Mouse (Mus musculus) lung, embryonic 15.5 days (tissue): ENCODE measurements around the gene Arhgap23. TPM values are rescaled to one million over a fixed set of nuclear protein-coding genes. Genes with fewer than 3 reads are reported as not detected.

Experiments
- ATAC-seq: fragments of 200-750 bp; cut with Nextera tagmentation; 2 replicates; pipeline ENCODE4 v1.8.0; 2017; ENCODE audit warnings: moderate number of reproducible peaks, borderline replicate concordance; ENCODE audit not compliant: low FRiP score, low TSS enrichment; ENCODE audit errors: extremely low read depth
- H3K27ac ChIP-seq: fragments of 300-500 bp; sonication (generic); 2 replicates; pipeline ENCODE4 v1.5.1; 2015; ENCODE audit warnings: moderate library complexity, mild to moderate bottlenecking, inconsistent platforms
- H3K27me3 ChIP-seq: fragments of 300-500 bp; sonication (generic); 2 replicates; pipeline ENCODE4 v1.6.1; 2015; ENCODE audit warnings: inconsistent platforms
- H3K36me3 ChIP-seq: fragments of 300-500 bp; sonication (generic); 2 replicates; pipeline ENCODE4 v1.6.1; 2015; ENCODE audit warnings: inconsistent platforms
- H3K4me1 ChIP-seq: fragments of 300-500 bp; sonication (generic); 2 replicates; pipeline ENCODE4 v1.6.1; 2015; ENCODE audit warnings: inconsistent platforms
- H3K4me2 ChIP-seq: fragments of 300-500 bp; sonication (generic); 2 replicates; pipeline ENCODE4 v1.6.1; 2015; ENCODE audit warnings: inconsistent platforms, mild to moderate bottlenecking, moderate library complexity
- H3K4me3 ChIP-seq: fragments of 300-500 bp; sonication (generic); 2 replicates; pipeline ENCODE4 v1.5.1; 2015; ENCODE audit warnings: mild to moderate bottlenecking, inconsistent platforms
- H3K9ac ChIP-seq: fragments of 300-500 bp; sonication (generic); 2 replicates; pipeline ENCODE4 v1.6.1; 2015; ENCODE audit warnings: inconsistent platforms
- H3K9me3 ChIP-seq: fragments of 300-500 bp; sonication (generic); 2 replicates; pipeline ENCODE4 v1.6.1; 2016; ENCODE audit warnings: inconsistent platforms
- WGBS: fragments of 180-500 bp; shearing (Covaris S2); methylation state at CpG from one replicate; pipeline ENCODE4 v1.1.7; 2015; 5-methylcytosine and 5-hydroxymethylcytosine counted together
- polyA plus RNA-seq: library from polyadenylated mRNA; unstranded; fragments of >200 nt; fragmentation: Nextera tagmentation; extraction: Ambion mirVana; gene quantifications from 2 replicates; pipeline ENCODE4 v1.2.1, GENCODE M21; 2015

Arhgap23 gene
- polyA plus RNA-seq, 1 experiment from 2014 or later = 7.4 TPM

- peak; percentile 76 for ATAC-seq
- H3K36me3 ChIP-seq = peaks cover 10% of the 10 kb centered on the region; the same call in 1 of the 2 replicates
- H3K27me3 ChIP-seq = no peaks in the 10 kb centered on the region
- peaks cover 77% of the 10 kb centered on the region for H3K4me1 ChIP-seq
- peak overlapping the region; percentile 64 for H3K9ac ChIP-seq
- no peaks in the 10 kb centered on the region for H3K9me3 ChIP-seq
- H3K4me2 ChIP-seq = peak overlapping the region; percentile 78
- peak overlapping the region; percentile 95 for H3K27ac ChIP-seq
- peak overlapping the region; percentile 67 for H3K4me3 ChIP-seq
- WGBS = under 1% methylated on average over 37 of the region's 37 CpGs
Observed at GRCm38 (mm10) chr11:97439935-97440334, 24.6 kb downstream of the Arhgap23 start.

- 1% methylated on average over 33 of the region's 34 CpGs for WGBS
- Histone ChIP-seq H3K9ac (peak overlapping the region; percentile 64), H3K4me1 (peaks cover 71% of the 10 kb centered on the region), H3K36me3 (peaks cover 14% of the 10 kb centered on the region), H3K27ac (peak overlapping the region; percentile 95), H3K4me3 (peak overlapping the region; percentile 67), H3K9me3 (no peaks in the 10 kb centered on the region), H3K27me3 (no peaks in the 10 kb centered on the region), H3K4me2 (peak overlapping the region; percentile 78)
- ATAC-seq = peak; percentile 24; the same call in 1 of the 2 replicates
Observed at GRCm38 (mm10) chr11:97440441-97440881, 25.1 kb downstream of the Arhgap23 start.

- Histone ChIP-seq H3K9ac (peak overlapping the region; percentile 64), H3K27ac (peak overlapping the region; percentile 95), H3K36me3 (peaks cover 19% of the 10 kb centered on the region), H3K9me3 (no peaks in the 10 kb centered on the region), H3K4me3 (peak overlapping the region; percentile 67), H3K27me3 (no peaks in the 10 kb centered on the region), H3K4me1 (peaks cover 64% of the 10 kb centered on the region), H3K4me2 (peak overlapping the region; percentile 78)
- 21% methylated on average over 15 of the region's 15 CpGs for WGBS
- no peak for ATAC-seq
Observed at GRCm38 (mm10) chr11:97441036-97441657, 25.8 kb downstream of the Arhgap23 start.

- H3K27ac ChIP-seq = peak overlapping the region; percentile 95
- no peaks in the 10 kb centered on the region for H3K27me3 ChIP-seq
- peaks cover 22% of the 10 kb centered on the region for H3K36me3 ChIP-seq
- H3K4me2 ChIP-seq = peak overlapping the region; percentile 78
- H3K9me3 ChIP-seq = no peaks in the 10 kb centered on the region
- WGBS = 10% methylated on average over 3 of the region's 3 CpGs
- H3K9ac ChIP-seq = peak overlapping the region; percentile 64
- H3K4me3 ChIP-seq = peak overlapping the region; percentile 67
- peaks cover 59% of the 10 kb centered on the region for H3K4me1 ChIP-seq
- no peak for ATAC-seq
Observed at GRCm38 (mm10) chr11:97441658-97442125, 26.4 kb downstream of the Arhgap23 start.

GRCm38 (mm10) chr11:97442891-97443675, 27.8 kb downstream of the Arhgap23 start:
- Histone ChIP-seq H3K9me3 (no peaks in the 10 kb centered on the region), H3K36me3 (peaks cover 26% of the 10 kb centered on the region), H3K4me2 (peak overlapping the region; percentile 78; the same call in 1 of the 2 replicates), H3K4me1 (peaks cover 45% of the 10 kb centered on the region), H3K27ac (no peak overlapping the region), H3K4me3 (no peak overlapping the region), H3K27me3 (no peaks in the 10 kb centered on the region), H3K9ac (no peak overlapping the region)
- WGBS = 76% methylated on average over 11 of the region's 11 CpGs
- ATAC-seq = no peak

- H3K9me3 ChIP-seq = no peaks in the 10 kb centered on the region
- peaks cover 36% of the 10 kb centered on the region for H3K36me3 ChIP-seq
- no peaks in the 10 kb centered on the region for H3K27me3 ChIP-seq
- H3K27ac ChIP-seq = no peak overlapping the region
- peaks cover 50% of the 10 kb centered on the region for H3K4me1 ChIP-seq
- H3K4me2 ChIP-seq = no peak overlapping the region
- 53% methylated on average over 6 of the region's 6 CpGs for WGBS
- no peak overlapping the region for H3K9ac ChIP-seq
- no peak for ATAC-seq
- no peak overlapping the region for H3K4me3 ChIP-seq
Observed at GRCm38 (mm10) chr11:97445596-97445995, 30.3 kb downstream of the Arhgap23 start.

GRCm38 (mm10) chr11:97445999-97446511, 30.7 kb downstream of the Arhgap23 start:
- H3K4me2 ChIP-seq = no peak overlapping the region

GRCm38 (mm10) chr11:97447979-97448378, 32.6 kb downstream of the Arhgap23 start:
- Histone ChIP-seq H3K36me3 (peaks cover 53% of the 10 kb centered on the region), H3K27me3 (no peaks in the 10 kb centered on the region), H3K4me1 (peaks cover 36% of the 10 kb centered on the region), H3K4me3 (no peak overlapping the region), H3K9ac (no peak overlapping the region), H3K9me3 (no peaks in the 10 kb centered on the region), H3K4me2 (no peak overlapping the region), H3K27ac (no peak overlapping the region)
- ATAC-seq = no peak
- 81% methylated on average over 7 of the region's 7 CpGs for WGBS

More at GRCm38 (mm10) chr11:97445999-97446511, 30.7 kb downstream of the Arhgap23 start:
- H3K36me3 ChIP-seq = peaks cover 36% of the 10 kb centered on the region
- ATAC-seq = no peak
- WGBS = 49% methylated on average over 4 of the region's 4 CpGs
- no peaks in the 10 kb centered on the region for H3K27me3 ChIP-seq
- H3K4me3 ChIP-seq = no peak overlapping the region
- peaks cover 52% of the 10 kb centered on the region for H3K4me1 ChIP-seq
- no peak overlapping the region for H3K9ac ChIP-seq
- H3K9me3 ChIP-seq = no peaks in the 10 kb centered on the region
- no peak overlapping the region for H3K27ac ChIP-seq

GRCm38 (mm10) chr11:97448611-97449394, 33.5 kb downstream of the Arhgap23 start:
- WGBS = 79% methylated on average over 11 of the region's 11 CpGs
- H3K4me1 ChIP-seq = peaks cover 33% of the 10 kb centered on the region
- ATAC-seq = no peak
- no peaks in the 10 kb centered on the region for H3K9me3 ChIP-seq
- H3K4me3 ChIP-seq = no peak overlapping the region
- peak overlapping the region; percentile 83; the same call in 1 of the 2 replicates for H3K27ac ChIP-seq
- peaks cover 61% of the 10 kb centered on the region for H3K36me3 ChIP-seq
- H3K4me2 ChIP-seq = no peak overlapping the region
- no peaks in the 10 kb centered on the region for H3K27me3 ChIP-seq
- no peak overlapping the region for H3K9ac ChIP-seq

- no peaks in the 10 kb centered on the region for H3K9me3 ChIP-seq
- peak overlapping the region; percentile 57 for H3K4me2 ChIP-seq
- peaks cover 33% of the 10 kb centered on the region for H3K4me1 ChIP-seq
- H3K4me3 ChIP-seq = peak overlapping the region; percentile 34
- peak; percentile 85 for ATAC-seq
- peak overlapping the region; percentile 18 for H3K9ac ChIP-seq
- peak overlapping the region; percentile 83 for H3K27ac ChIP-seq
- H3K27me3 ChIP-seq = no peaks in the 10 kb centered on the region
- WGBS = 9% methylated on average over 14 of the region's 15 CpGs
- peaks cover 58% of the 10 kb centered on the region for H3K36me3 ChIP-seq
Observed at GRCm38 (mm10) chr11:97449601-97450293, 34.4 kb downstream of the Arhgap23 start.
